In genomic region chr16:65564306-65564705, GRCm38 (mm10) we compare ENCODE assay signal across 25 mouse cellular contexts. TPM values are rescaled to one million over a fixed set of nuclear protein-coding genes. Genes with fewer than 3 reads are reported as not detected.
DNase-seq lines count a peak whose midpoint lies in the region; ATAC-seq and TF ChIP-seq lines count a peak whose summit lies in the region.
"Had no signal": no experiment of that assay in that cellular context is flagged by ENCODE, and none has a peak within 500 bp of the region (broad histone marks: within the 10 kb centered on the region; RNA-seq: fewer than 3 reads in every experiment).

No protein-coding gene starts in this region.

- ATAC-seq in hindbrain, postnatal 0 days = no peak
- no peak for ATAC-seq in hindbrain, embryonic 11.5 days (ENCODE audit: low FRiP score)
- peak; percentile 49; the same call in 1 of the 2 replicates for ATAC-seq in neural tube, embryonic 14.5 days (ENCODE audit: low read depth)
- ATAC-seq in neural tube, embryonic 15.5 days (ENCODE audit: low FRiP score) = no peak
- ATAC-seq: forebrain, postnatal 0 days; liver, embryonic 12.5 days had no signal

- no peaks in the 10 kb centered on the region for H3K9me3 ChIP-seq in hindbrain, postnatal 0 days (ENCODE audit: low read length)
- no peaks in the 10 kb centered on the region for H3K9me3 ChIP-seq in hindbrain, embryonic 11.5 days (ENCODE audit: control insufficient read depth, low read length)
- no peaks in the 10 kb centered on the region for H3K9me3 ChIP-seq in neural tube, embryonic 14.5 days (ENCODE audit: control insufficient read depth, low read length)
- H3K9me3 ChIP-seq in neural tube, embryonic 15.5 days (replicated peaks) = no peaks in the 10 kb centered on the region
- H3K9me3 ChIP-seq: hindbrain, embryonic 10.5 days; liver, embryonic 12.5 days had no signal

- no peak for TF ChIP-seq CTCF in hindbrain, postnatal 0 days (IDR thresholded peaks at IDR 0.05; ENCODE audit: low read depth)

- no peak overlapping the region for H3K27ac ChIP-seq in hindbrain, postnatal 0 days
- no peak overlapping the region for H3K27ac ChIP-seq in hindbrain, embryonic 11.5 days (ENCODE audit: low read depth, low read length)
- H3K27ac ChIP-seq in neural tube, embryonic 14.5 days (ENCODE audit: low read depth, low read length) = no peak overlapping the region
- H3K27ac ChIP-seq in neural tube, embryonic 15.5 days (replicated peaks) = no peak overlapping the region
- H3K27ac ChIP-seq: hindbrain, embryonic 10.5 days; liver, embryonic 12.5 days had no signal

- peaks cover 3% of the 10 kb centered on the region; the same call in 1 of the 2 replicates for H3K4me1 ChIP-seq in hindbrain, postnatal 0 days (ENCODE audit: insufficient read depth, low read length)
- H3K4me1 ChIP-seq in hindbrain, embryonic 11.5 days (replicated peaks; ENCODE audit: control insufficient read depth, insufficient read depth, low read length) = no peaks in the 10 kb centered on the region
- peaks cover 10% of the 10 kb centered on the region; the same call in 1 of the 2 replicates for H3K4me1 ChIP-seq in neural tube, embryonic 14.5 days (ENCODE audit: control insufficient read depth, insufficient read depth, low read length)
- peaks cover 17% of the 10 kb centered on the region for H3K4me1 ChIP-seq in neural tube, embryonic 15.5 days

- H3K36me3 ChIP-seq in hindbrain, postnatal 0 days (ENCODE audit: insufficient read depth, low read length) = no peaks in the 10 kb centered on the region
- H3K36me3 ChIP-seq in hindbrain, embryonic 11.5 days (ENCODE audit: control insufficient read depth, insufficient read depth, low read length) = no peaks in the 10 kb centered on the region
- no peaks in the 10 kb centered on the region for H3K36me3 ChIP-seq in neural tube, embryonic 14.5 days (ENCODE audit: control insufficient read depth, insufficient read depth, low read length)
- no peaks in the 10 kb centered on the region for H3K36me3 ChIP-seq in neural tube, embryonic 15.5 days
- H3K36me3 ChIP-seq: hindbrain, embryonic 10.5 days; liver, embryonic 12.5 days had no signal

- H3K27me3 ChIP-seq in hindbrain, postnatal 0 days (ENCODE audit: insufficient read depth, low read length) = no peaks in the 10 kb centered on the region
- H3K27me3 ChIP-seq in hindbrain, embryonic 11.5 days (ENCODE audit: control insufficient read depth, insufficient read depth, low read length) = no peaks in the 10 kb centered on the region
- no peaks in the 10 kb centered on the region for H3K27me3 ChIP-seq in neural tube, embryonic 14.5 days (ENCODE audit: control insufficient read depth, insufficient read depth, low read length)
- no peaks in the 10 kb centered on the region for H3K27me3 ChIP-seq in neural tube, embryonic 15.5 days (replicated peaks)
- H3K27me3 ChIP-seq: liver, embryonic 12.5 days had no signal

- WGBS in hindbrain, postnatal 0 days = 47% methylated on average over 8 of the region's 8 CpGs
- WGBS in hindbrain, embryonic 11.5 days = 85% methylated on average over 8 of the region's 8 CpGs
- 18% methylated on average over 8 of the region's 8 CpGs for WGBS in neural tube, embryonic 14.5 days
- WGBS in neural tube, embryonic 15.5 days = 12% methylated on average over 8 of the region's 8 CpGs

- peak; percentile 37 for DNase-seq in hindbrain, postnatal 0 days (ENCODE audit: low spot score)
- DNase-seq in hindbrain, embryonic 11.5 days (ENCODE audit: low spot score) = no peak
- DNase-seq in cerebellum, postnatal 14 days = peak; percentile 11 to 15
- no peak for DNase-seq in thymus, postnatal 10 days (ENCODE audit: low spot score in 2 of 2)
- no peak for DNase-seq in urinary bladder, postnatal 36 days (ENCODE audit: low spot score in 2 of 2)
- DNase-seq: adrenal gland, adult 2 months; embryo, embryonic 11 days; forebrain, postnatal 0 days; lung, adult 2 months; lung, postnatal 36 days; right cerebral cortex, postnatal 25 days; thymus, adult 2 months had no signal

- H3K4me3 ChIP-seq in hindbrain, postnatal 0 days (ENCODE audit: low read length) = no peak overlapping the region
- H3K4me3 ChIP-seq in hindbrain, embryonic 11.5 days (ENCODE audit: low read depth, low read length) = no peak overlapping the region
- no peak overlapping the region for H3K4me3 ChIP-seq in neural tube, embryonic 14.5 days (ENCODE audit: low read depth, low read length)
- no peak overlapping the region for H3K4me3 ChIP-seq in neural tube, embryonic 15.5 days (replicated peaks)
- H3K4me3 ChIP-seq: hindbrain, embryonic 10.5 days; liver, embryonic 12.5 days had no signal

- H3K4me2 ChIP-seq in hindbrain, postnatal 0 days (ENCODE audit: low read depth, low read length) = no peak overlapping the region
- no peak overlapping the region for H3K4me2 ChIP-seq in hindbrain, embryonic 11.5 days (replicated peaks; ENCODE audit: low read depth, low read length)
- H3K4me2 ChIP-seq in neural tube, embryonic 14.5 days (ENCODE audit: low read depth, low read length) = peak overlapping the region; percentile 4; the same call in 1 of the 2 replicates
- H3K4me2 ChIP-seq in neural tube, embryonic 15.5 days = no peak overlapping the region
- H3K4me2 ChIP-seq: liver, embryonic 12.5 days had no signal

- no peak overlapping the region for H3K9ac ChIP-seq in hindbrain, postnatal 0 days (replicated peaks; ENCODE audit: low read length)
- no peak overlapping the region for H3K9ac ChIP-seq in hindbrain, embryonic 11.5 days (ENCODE audit: low read depth, low read length)
- no peak overlapping the region for H3K9ac ChIP-seq in neural tube, embryonic 14.5 days (replicated peaks; ENCODE audit: low read depth, low read length)
- H3K9ac ChIP-seq in neural tube, embryonic 15.5 days (replicated peaks) = no peak overlapping the region
- H3K9ac ChIP-seq: forebrain, postnatal 0 days; liver, embryonic 12.5 days had no signal

RNA-seq across cellular contexts. Expression of gene Chmp2b, which starts 1.8 kb away (rescaled TPM):
- 29.8 and 33.6 TPM in 2 replicates for total RNA-seq in hindbrain, postnatal 0 days (2014; rRNA removed)
- 140 and 144 TPM in 2 replicates for polyA plus RNA-seq in hindbrain, postnatal 0 days (2015; fragmentation: Nextera tagmentation; extraction: Ambion mirVana)
- 51.1 and 53.8 TPM in 2 replicates for polyA plus RNA-seq in hindbrain, embryonic 11.5 days (2014; fragmentation: Nextera tagmentation; extraction: Ambion mirVana)
- 175 and 181 TPM in 2 replicates for polyA plus RNA-seq in neural tube, embryonic 14.5 days (2014; fragmentation: Nextera tagmentation; extraction: Ambion mirVana)
- polyA plus RNA-seq in neural tube, embryonic 15.5 days (2015; fragmentation: Nextera tagmentation; extraction: Ambion mirVana) = 151 and 158 TPM in 2 replicates

RNA-seq across cellular contexts. Expression of gene Pou1f1, which starts 44.0 kb away (rescaled TPM):
- total RNA-seq in hindbrain, postnatal 0 days (2014; rRNA removed) = not detected in 2 replicates
- polyA plus RNA-seq in hindbrain, postnatal 0 days (2015; fragmentation: Nextera tagmentation; extraction: Ambion mirVana) = not detected in 2 replicates
- 0.09 TPM in 1 of 2 replicates, not detected in the other for polyA plus RNA-seq in hindbrain, embryonic 11.5 days (2014; fragmentation: Nextera tagmentation; extraction: Ambion mirVana)
- polyA plus RNA-seq in neural tube, embryonic 14.5 days (2014; fragmentation: Nextera tagmentation; extraction: Ambion mirVana) = 0.11 TPM in 1 of 2 replicates, not detected in the other
- polyA plus RNA-seq in neural tube, embryonic 15.5 days (2015; fragmentation: Nextera tagmentation; extraction: Ambion mirVana) = 0.26 TPM in 1 of 2 replicates, not detected in the other
- total RNA-seq: adrenal gland, adult 2 months; forebrain, postnatal 0 days; gastrocnemius, postnatal 4 days; layer of hippocampus, adult 18-20 months; left cerebral cortex, postnatal 36 days had no signal
- polyA plus RNA-seq: adrenal gland, adult 2 months; C2C12; forebrain, postnatal 0 days; heart, embryonic 16.5 days; hindbrain, embryonic 10.5 days; kidney, embryonic 16.5 days; liver, embryonic 12.5 days; lung, adult 2 months; neural tube, embryonic 11.5 days; stomach, embryonic 16.5 days; urinary bladder, adult 2 months had no signal

Comparison
In these comparisons a context has a peak if more than half of its experiments do, and no peak if none do; other contexts are left out.
1. DNase-seq: peak in hindbrain, postnatal 0 days (single experiment) and cerebellum, postnatal 14 days (2 of 2); none in hindbrain, embryonic 11.5 days (single experiment), thymus, postnatal 10 days (0 of 2) and urinary bladder, postnatal 36 days (0 of 2).